Mouse (Mus musculus): ENCODE data around the gene Mthfsd.

Gene Mthfsd

GRCm38 (mm10) chr8:121086004-121086900 is 21.9 kb downstream of the Mthfsd start:
- DNase-seq: no peak

GRCm38 (mm10) chr8:121085561-121085960 is 22.6 kb downstream of the Mthfsd start:
- no peak for DNase-seq

- DNase-seq: no peak
These were observed 23.2 kb downstream of the Mthfsd start for GRCm38 (mm10) chr8:121085011-121085410.

GRCm38 (mm10) chr8:121084210-121084951 is 23.8 kb downstream of the Mthfsd start, which contains the start of gene Foxf1:
Gene Foxf1, plus strand, starts transcription at chr8:121084386.
- DNase-seq: no peak

GRCm38 (mm10) chr8:121083936-121084209 is 24.3 kb downstream of the Mthfsd start:
- no peak for DNase-seq

- DNase-seq: no peak
These were observed 24.9 kb downstream of the Mthfsd start for GRCm38 (mm10) chr8:121083093-121083935.

GRCm38 (mm10) chr8:121082218-121083092 is 25.7 kb downstream of the Mthfsd start:
- DNase-seq: no peak

- DNase-seq: no peak
These were observed 26.8 kb downstream of the Mthfsd start for GRCm38 (mm10) chr8:121081398-121081797.

GRCm38 (mm10) chr8:121080361-121081090 is 27.7 kb downstream of the Mthfsd start:
- no peak for DNase-seq

- no peak for DNase-seq
These were observed 28.2 kb downstream of the Mthfsd start for GRCm38 (mm10) chr8:121079944-121080343.

GRCm38 (mm10) chr8:121079201-121079600 is 29.0 kb downstream of the Mthfsd start:
- no peak for DNase-seq

- DNase-seq: no peak
These were observed 29.5 kb downstream of the Mthfsd start for GRCm38 (mm10) chr8:121078721-121079120.

- no peak for DNase-seq
These were observed 31.6 kb downstream of the Mthfsd start for GRCm38 (mm10) chr8:121076555-121076954.

GRCm38 (mm10) chr8:121075936-121076335 is 32.3 kb downstream of the Mthfsd start:
- DNase-seq: no peak

GRCm38 (mm10) chr8:121074848-121075145 is 33.4 kb downstream of the Mthfsd start:
- DNase-seq: no peak

GRCm38 (mm10) chr8:121074108-121074847 is 33.9 kb downstream of the Mthfsd start:
- DNase-seq: no peak

- DNase-seq: no peak
These were observed 34.8 kb downstream of the Mthfsd start for GRCm38 (mm10) chr8:121073174-121074107.

- DNase-seq: no peak
These were observed 35.6 kb downstream of the Mthfsd start for GRCm38 (mm10) chr8:121072406-121073130.

GRCm38 (mm10) chr8:121071454-121071853 is 36.7 kb downstream of the Mthfsd start:
- no peak for DNase-seq

All from right cerebral cortex, postnatal 4 days (tissue).